Mouse (Mus musculus): Measurements from ENCODE around the gene Tmbim6.

Tmbim6 gene

DNA sequence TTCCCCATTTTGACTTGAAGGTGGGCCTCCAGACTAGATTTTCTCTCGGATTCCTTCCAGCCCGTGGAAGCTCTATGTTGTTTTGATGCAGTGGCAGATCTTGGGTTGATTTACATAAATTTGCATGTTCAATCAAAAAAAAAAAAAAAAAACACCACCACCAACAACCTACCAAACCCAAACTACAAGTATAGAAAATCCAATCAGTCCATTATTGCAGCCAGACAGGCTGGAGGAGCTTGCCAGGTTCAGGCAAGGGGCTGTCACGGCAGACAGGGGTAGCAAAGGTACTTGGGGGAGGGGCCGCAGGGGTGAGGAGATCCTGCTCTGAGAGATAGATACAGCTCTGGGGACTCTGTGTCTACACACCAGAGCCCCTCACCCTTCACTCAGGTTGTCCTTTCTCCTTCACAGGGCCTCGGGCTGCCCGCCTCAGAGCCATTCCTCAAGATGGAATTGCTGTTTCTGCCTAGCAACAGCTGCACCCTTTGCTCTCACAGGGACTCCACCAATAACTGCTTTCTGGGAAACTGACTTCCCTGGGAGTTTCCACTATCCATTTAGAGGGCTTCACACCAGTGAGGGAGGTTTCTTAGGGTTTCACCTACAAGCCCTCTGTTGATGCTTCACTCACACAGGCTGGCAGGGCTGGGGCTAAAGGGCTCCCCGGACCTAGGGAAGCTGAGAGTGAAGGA, 62.0 kb downstream of the Tmbim6 start:
- no peak for DNase-seq

DNA sequence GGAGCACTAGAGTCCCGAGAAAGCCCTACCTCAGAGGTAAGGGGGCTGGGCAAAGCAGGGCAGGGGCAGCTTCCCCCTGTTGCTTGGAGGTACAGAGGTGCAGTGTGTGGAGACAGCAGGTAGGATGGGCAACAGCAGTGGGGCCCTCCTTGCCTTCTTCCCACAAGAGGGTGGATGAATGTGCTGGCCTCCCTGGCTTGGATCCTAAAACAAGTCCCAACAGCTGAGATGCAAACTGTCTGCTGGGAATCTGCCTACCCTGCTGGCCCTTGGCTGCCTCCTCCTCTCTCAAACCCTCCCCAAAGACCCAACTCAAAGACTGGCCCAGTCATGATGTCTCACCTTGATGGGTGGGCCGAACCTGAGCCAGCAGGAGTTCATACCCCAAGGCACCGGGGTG, 62.7 kb downstream of the Tmbim6 start:
- no peak for DNase-seq

DNA sequence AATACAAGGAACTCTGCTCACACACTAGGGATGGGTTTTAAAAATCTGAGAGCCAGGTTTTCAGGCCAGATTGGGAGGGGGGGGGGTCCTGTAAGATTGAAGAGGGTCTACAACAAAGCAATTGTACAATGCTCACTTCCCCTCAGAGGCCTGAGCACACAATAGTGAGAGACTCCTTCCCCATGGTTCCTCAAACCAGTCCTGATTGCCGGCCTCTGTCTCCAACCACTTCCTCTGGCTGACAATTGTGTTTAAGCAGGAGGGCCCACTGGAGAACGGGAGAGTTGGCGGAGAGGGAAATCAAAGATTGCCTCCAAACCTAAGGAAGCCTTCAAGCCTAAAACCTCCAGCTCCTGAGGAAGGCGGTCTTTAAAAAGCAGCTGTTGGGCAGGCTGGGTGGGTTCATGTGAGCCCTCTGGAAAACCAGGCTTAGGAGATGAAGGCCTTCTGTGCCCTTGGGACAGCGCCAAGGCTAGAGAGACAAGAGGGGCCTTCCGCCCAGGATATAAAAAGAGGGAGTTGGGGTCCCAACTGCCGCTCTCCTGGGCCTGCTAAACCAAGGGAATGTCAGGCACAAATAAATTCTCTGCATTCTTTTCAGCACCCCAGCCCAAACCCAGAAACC, 63.8 kb downstream of the Tmbim6 start:
- DNase-seq, result peak in 1 of 2 experiments; percentile 41

DNA sequence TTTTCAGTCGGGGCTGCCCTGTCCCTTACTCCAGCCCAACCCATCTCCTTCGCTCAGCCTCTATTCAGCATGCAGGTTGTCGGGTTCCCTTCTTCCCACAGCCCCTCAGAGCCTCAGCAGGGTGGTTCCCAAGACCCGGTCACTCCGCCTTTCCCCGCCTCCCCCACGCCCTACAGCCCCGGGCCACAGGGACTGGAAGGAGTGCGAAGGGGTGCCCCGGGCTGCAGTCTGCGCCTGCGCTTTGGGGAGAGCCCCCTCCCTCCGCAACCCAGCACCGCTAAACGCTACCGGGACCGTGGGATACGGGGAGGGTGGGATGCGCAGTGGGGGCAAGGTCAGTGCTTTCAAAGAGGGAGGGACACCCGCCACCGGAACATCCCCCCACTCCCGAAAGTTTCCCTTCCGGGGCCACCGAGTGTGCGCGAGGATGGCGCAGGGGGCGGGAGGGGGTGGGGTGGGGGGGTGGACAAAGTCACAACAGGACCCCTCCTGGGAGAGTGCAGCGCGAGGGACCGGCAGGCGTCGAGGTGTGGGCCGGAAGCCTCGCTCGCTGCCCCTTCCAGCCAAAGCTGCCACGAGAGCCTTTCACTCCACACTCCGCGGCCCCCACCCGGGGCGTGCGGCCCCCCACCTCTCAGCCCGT, 64.4 kb downstream of the Tmbim6 start:
- peak; percentile 60 to 63 for DNase-seq

DNA sequence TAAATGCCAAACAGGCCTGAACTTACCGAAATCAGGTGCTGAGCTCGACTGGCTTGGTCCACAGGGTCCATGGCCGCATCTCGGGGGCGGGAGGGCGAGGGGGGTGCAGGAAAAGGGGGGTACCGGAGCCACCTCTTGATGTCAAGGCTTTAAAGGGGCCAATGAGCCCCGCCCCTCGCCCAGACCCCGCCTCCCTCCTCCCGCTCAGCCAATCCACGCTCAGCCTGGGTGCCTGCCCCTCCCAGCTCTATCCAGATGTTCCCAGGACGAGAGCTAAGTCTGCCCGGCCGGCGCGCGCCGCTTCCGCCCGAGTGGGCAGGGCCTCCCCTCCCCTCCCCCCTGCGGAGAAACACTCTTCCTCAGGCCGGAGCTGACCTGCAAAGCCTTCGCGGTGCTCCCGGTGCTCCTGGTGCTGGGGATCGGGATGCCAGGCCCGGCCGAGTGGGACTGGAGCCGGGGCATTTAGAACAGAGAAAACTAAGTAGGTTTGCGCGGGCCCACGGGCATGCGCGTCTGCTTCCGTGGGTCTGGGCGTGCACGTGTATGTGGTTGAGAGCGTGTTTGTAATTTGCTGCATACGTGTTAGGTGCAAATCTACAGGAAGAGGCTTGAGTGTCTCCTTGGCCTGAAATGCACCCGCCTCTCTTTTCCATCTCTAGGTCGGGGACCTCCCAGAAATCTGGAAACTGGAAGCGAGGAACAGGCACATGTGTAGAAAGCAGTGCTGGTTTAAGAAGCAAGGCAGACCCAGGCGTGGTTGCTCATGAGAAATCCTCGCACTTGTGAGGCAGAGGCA, 65.1 kb downstream of the Tmbim6 start, which contains the start of gene Nckap5l:
TSS of gene Nckap5l (minus strand) at position 143 of the 796 bp plus-strand sequence.
- peak; percentile 84 to 88 for DNase-seq

Measured in cerebellum, adult 18-20 months (tissue).